Mouse (Mus musculus): ENCODE results near the gene Tyk2.

Tyk2 gene

DNA sequence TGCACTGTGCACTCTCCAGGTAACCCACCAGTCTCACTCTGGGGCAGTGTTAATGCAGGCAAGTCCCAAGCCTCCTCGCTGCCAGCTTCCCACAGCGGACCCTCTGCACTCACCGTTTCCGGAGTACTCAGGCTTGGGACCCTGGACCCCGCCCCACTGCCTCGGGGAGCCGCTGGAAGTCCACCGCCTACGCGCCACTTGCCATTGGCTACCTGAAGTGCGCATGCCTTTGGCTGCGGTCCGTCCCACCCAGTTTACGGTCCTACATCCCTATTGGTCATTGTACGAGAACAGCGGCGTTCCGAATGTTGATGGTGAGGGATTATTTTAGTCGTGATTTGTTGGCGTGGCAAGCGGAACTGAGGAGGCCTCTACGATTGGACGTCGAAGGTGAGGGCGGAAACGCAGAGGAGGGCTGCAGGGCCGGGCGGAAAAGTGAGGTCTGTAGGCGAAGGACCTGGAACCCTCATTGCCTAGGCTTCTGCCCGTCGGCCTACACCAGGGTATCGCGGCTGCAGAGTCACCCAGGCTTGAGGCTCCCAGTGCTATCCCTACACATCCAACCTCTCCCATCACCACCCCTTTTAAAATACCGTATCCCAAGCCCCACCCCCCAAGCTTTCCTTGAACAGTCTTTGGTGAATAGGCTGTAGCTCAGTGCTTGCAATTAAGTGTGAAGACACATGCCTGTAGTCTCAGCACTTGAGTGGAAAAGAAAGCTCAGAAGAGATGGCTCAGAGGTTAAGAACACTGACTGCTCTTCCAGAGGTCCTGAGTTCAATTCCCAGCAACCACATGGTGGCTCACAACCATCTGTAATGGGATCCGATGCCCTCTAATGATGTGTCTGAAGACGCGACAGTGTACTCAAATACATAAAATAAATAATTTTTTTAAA, at the start of gene Tyk2:
Tyk2 (minus strand) TSS at position 185 of the 898 bp plus-strand sequence.
- DNase-seq (ENCODE audit: low read depth, low spot score) = peak; percentile 99

DNA sequence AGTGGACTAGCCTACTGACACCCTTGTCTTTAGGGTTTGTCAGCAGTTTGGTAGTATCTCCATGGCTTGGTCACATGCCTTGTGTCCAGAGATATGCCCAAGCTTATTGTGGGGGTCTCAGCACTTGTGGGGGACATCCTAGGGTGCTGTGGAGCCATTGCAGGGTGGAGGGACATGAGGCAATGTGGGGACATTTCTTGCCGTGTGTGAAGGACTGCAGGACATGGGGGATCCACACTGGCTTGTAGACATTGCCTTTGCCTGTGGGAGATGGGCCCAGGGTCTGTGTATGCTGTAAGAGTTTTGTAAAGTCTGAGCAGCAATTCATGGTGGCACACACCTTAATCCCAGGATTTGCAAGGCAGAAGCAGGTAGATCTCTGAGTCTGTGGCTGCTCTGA, 49.8 kb upstream of the Tyk2 start:
- no peak for DNase-seq (ENCODE audit: low read depth, low spot score)

DNA sequence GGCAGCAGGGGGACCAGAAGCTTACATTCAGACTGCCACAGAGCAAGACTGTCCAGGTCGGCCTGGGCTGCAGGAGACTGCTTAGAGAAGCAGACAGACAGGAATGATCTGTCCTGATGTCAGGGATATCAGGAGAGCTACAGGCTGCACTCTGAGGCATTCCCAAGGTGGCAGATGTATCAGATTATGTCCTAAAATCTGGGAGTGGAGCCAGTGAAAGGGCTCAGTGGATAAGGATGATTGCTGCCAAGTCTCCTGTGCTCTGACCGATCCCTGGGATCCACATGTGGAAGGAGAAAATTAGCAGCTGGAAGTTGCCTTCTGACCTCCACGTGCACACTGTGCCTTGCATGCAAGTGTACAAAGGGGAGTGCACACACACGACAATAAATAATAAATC, 49.4 kb upstream of the Tyk2 start:
- no peak for DNase-seq (ENCODE audit: low read depth, low spot score)

DNA sequence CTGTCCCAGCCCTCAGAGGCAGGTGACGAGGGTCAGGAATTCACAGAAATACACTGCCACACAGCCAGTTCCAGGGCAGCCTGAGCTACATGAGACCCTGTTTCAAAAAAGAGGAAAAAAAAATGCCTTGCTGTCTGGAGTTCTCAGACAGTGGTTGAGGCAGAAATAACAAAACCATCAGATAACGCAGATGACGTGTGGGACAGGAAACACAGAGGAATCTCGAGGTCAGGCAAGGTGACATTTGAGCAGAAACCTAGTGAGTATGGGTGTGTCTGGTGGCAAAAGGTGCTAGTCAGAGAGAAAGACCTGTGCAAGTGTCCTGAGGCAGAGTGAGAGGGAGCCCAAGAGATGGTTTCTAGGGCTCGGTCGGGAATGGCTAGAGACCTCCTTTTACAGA, 41.3 kb upstream of the Tyk2 start:
- no peak for DNase-seq (ENCODE audit: low read depth, low spot score)

GRCm38 (mm10) chr9:21169157-21169556, 38.1 kb upstream of the Tyk2 start:
- DNase-seq (ENCODE audit: low read depth, low spot score) = no peak

- DNase-seq (ENCODE audit: low read depth, low spot score) = peak; percentile 79
Measured at GRCm38 (mm10) chr9:21168161-21169123, 37.4 kb upstream of the Tyk2 start.

DNA sequence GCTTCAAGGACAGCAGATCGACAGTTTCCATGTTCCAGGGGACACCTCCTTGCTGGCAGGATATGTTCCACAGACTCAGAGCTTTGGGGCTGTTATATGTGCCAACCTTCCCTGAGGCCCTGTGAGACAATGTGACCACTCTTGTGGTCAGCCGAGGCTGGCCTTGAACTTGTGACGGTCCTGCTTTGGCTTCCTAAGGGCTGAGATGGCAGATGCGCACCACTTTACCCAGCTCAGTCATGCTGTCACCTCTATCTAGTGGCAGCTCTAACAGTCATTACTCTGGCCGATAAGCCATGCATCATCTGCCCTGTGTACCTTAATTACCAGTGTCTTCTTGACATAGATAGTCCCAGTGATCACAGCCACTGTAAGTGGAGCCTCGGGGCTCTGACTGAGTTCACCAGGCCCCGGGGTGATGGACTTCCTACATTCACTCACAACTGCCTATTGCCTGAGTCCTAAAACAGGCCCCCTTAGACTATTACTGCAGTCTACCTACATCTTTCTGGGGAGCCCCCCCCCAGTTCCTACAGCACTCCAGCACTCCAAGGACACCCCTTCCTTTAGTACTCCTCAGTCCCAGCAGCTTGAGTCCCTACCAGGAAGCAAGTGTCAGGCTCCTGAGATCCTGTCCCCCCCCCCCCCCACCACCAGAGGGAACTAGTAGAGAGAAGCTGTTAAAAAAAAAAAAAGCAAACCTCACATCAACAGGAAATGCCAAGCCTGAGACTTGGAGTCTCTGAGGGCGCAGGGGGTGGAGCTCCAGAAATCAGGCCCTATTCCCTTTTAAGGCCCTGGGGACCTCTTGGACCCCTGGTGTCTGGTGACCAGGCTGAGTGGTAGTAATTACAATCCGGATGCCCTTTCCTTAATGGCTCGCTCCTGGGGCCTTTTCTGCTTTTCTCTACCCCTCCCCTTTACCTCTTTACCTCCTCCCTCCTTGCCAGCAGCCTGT, 36.4 kb upstream of the Tyk2 start:
- no peak for DNase-seq (ENCODE audit: low read depth, low spot score)

DNA sequence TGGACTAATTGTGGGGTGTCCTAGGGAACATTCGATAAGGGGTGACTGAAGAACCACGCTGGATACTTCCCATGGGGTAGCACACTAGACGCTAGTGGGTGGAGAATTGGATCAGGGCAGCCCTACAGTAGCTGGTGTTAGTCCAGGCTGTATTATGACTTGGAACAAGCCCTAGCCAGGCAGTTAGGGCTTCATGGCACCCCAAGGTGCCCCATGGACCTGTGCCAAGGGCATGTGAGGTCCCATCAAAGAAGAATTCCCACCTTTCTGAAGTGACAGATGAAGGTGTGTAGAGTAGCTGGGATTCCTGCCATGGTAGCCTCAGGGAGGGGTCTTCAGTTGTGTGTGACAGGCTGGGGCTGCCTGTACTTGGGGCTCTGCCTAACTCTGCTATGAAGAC, 35.5 kb upstream of the Tyk2 start:
- DNase-seq (ENCODE audit: low read depth, low spot score) = no peak

GRCm38 (mm10) chr9:21165952-21166451, 35.0 kb upstream of the Tyk2 start:
- peak; percentile 64 for DNase-seq (ENCODE audit: low read depth, low spot score)

DNA sequence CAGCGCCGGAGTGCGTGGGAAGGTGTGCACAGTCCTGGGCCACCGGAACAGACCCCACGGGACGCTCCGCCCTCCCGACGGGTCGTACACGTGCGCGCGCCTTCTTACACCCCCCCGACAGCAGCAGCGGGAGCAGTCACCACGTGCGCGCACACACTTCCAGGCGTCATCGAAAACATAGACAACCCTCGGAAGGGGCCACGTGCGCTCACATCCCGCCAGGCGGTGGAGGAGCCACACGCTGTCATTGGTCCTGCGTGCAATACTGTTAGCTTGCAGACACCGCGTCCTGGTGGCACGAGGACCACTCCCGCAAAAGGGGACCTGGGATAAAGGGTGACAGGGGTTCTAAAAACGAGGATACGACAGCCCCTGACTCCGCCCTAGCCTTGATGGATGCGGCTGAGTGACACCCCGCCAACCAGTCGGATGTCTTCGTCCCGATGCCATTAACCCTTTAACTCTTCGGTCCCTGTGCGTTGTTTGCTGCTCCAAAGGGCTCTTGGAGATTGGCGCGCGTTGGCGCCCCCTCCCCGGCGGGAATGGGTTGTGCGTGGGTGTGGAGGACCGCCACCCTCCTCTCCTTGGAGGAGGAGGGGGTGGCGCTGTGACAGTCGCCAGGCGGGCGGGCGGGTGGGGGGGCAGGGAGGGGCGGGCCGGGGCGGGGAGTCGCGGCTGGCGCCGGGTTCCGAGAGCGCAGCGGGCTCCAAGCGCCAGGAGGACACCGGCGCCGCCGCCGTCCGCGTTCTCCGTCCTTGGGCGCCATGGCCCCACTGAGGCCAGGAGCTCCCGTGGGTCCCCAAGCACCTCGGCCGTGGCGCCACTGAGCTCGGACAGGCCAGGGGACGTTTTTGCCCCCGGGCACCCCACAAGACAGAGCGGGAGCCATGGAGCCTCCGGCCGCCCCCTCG, 34.3 kb upstream of the Tyk2 start, which contains the start of gene Pde4a:
Pde4a (plus strand) TSS at position 674 of the 911 bp plus-strand sequence.
- DNase-seq (ENCODE audit: low read depth, low spot score) = peak; percentile 91

- DNase-seq (ENCODE audit: low read depth, low spot score) = peak; percentile 93
Measured at GRCm38 (mm10) chr9:21164072-21164471, 33.0 kb upstream of the Tyk2 start.

GRCm38 (mm10) chr9:21163086-21164050, 32.3 kb upstream of the Tyk2 start:
- DNase-seq (ENCODE audit: low read depth, low spot score) = peak; percentile 63

DNA sequence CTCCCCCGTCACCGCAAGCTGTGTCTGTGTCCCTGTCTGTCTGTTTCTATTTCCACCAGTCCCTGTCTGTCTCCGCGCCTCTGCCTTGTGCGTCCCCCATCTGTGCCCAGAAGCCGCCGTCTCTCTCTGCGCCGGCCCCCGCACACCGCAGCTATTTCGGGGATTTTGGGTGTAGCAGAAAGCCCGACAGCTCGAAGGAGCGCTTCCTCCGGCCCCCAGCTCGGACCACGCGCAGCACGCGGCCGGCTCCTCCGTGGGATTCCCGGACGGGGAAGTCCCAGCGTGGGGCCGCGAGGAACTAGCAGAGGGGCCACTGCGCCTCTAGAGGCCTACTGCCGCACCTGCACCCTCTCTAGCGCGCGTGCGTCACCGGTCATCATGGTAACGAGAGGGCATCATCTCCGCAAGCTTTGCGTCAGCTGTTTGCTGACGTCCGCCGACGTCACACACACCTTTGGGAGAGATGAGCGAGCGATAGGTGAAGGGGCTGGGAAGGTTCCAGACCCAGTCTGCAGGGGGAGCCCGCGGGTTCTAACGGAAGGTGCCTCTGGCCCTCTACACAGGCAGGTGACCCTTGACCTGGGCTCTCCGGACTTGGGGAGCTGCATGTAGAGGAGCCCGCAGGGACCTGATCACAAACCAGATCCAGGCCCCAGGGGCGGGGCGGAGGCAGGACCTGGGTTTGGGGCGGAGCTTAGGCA, 30.3 kb upstream of the Tyk2 start:
- peak; percentile 93 for DNase-seq (ENCODE audit: low read depth, low spot score)

DNA sequence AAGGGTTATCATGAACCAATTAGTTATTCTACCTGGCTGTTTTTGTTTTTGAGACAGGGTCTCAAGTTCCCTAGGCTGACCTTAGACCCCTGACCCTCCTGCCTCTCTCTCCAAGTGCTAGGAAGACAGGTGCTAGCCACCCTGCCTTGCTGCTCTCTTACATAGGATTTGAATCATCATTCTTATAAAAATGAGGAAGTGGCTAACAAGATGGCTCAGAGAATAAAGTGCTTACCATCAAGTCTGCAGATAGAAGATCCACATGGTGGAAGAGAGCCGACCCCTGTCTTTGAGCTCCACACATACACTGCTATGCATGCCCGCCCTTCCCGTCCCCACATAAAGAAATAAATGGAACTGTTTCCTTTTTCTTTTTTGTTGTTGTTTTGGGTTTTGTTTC, 23.7 kb upstream of the Tyk2 start:
- no peak for DNase-seq (ENCODE audit: low read depth, low spot score)

DNA sequence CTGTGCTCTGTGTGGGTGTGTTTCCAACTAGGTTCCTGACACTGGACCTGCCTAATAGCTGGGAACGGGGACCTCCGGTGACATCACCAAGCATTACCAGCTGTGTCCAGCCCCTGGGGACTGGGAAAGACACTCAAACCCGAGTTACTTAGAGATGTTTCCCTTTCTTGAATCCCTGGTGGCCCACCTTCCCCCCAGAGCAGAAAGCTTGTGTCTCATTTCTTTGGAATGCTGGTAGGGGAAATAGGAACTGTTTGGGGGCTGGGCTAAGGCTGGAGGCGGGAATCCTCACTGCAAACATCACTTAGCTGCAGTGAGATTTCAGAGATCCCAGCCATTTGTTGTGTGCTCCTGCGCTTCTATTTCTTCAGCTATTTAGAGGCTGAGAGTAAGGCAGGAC, 22.8 kb upstream of the Tyk2 start:
- peak; percentile 67 for DNase-seq (ENCODE audit: low read depth, low spot score)

DNA sequence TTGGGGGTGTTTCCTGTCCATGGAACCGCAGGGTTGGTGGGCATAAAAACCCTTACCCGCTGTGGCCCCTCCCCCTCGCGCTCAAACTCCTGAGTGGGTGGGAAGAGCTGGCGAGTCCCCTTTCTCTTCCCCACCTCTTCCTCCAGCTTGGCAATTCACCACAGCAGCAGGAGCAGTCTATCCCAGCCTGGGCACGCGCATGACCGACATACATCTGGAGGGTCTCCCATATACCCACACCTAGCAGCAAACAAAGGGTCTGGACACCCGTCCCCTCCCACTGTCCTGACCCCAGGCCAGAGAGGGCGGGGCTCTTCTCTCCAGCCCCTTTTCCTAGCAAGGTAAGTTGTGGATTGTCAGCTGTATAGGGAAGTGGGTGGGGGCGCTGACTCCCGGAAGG, 22.3 kb upstream of the Tyk2 start:
- no peak for DNase-seq (ENCODE audit: low read depth, low spot score)

- peak; percentile 87 for DNase-seq (ENCODE audit: low read depth, low spot score)
Measured at GRCm38 (mm10) chr9:21152715-21153114, 21.7 kb upstream of the Tyk2 start.

Measured in brain, adult 2 months (tissue).